8 mouse cellular contexts compared by ENCODE assay signal in the genomic region with DNA sequence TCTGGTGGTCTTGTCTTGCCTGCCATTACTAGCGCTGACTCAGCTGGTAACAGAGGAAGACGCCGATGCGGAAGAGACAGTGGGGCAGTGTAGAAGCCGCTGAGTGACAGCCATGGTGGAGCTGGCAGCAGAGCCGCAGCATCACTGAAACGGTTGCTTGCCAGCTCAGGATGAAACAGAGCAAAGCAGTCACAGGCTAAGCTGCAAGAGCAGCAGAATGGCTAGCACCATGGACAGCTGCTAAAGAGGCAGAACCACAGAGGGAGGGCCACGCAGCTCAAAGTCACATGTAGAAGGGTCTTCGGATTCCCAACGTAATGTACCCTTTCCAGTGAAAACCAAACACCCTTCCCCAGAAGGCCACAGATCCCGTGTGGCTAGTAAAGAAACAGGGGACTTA.
DNase-seq lines count a peak whose midpoint lies in the region; TF ChIP-seq lines count a peak whose summit lies in the region.

No protein-coding gene starts in this region.

- no peaks in the 10 kb centered on the region for H3K36me3 ChIP-seq in limb, embryonic 10.5 days

- no peak for TF ChIP-seq CTCF in gastrocnemius, adult 2 months (IDR thresholded peaks at IDR 0.05)

- intact Hi-C loops in gastrocnemius, adult 2 months (cut with DNase I) = no loop called here

- no peaks in the 10 kb centered on the region for H3K27me3 ChIP-seq in limb, embryonic 10.5 days (ENCODE audit: low read depth, poor library complexity, severe bottlenecking)

- no peak overlapping the region for H3K4me3 ChIP-seq in limb, embryonic 10.5 days
- H3K4me3 ChIP-seq in gastrocnemius, adult 2 months = no peak overlapping the region

- 33% methylated on average over 11 of the region's 11 CpGs for WGBS in limb, embryonic 10.5 days

- peak; percentile 49 for DNase-seq in adrenal gland, postnatal 10 days
- DNase-seq in adrenal gland, adult 8-10 months = no peak
- peak; percentile 23 to 40 for DNase-seq in layer of hippocampus, postnatal 10 days (ENCODE audit: low spot score in 2 of 2)
- DNase-seq in layer of hippocampus, adult 9-11 months = no peak
- DNase-seq in R1 (ENCODE audit: low read depth, low spot score) = peak; percentile 66
- DNase-seq in limb, embryonic 10.5 days (ENCODE audit: low spot score) = peak; percentile 63
- no peak for DNase-seq in gastrocnemius, adult 2 months
- no peak for DNase-seq in left cerebral cortex, adult 8-10 months (ENCODE audit: low spot score in 2 of 2)

- H3K9me3 ChIP-seq in limb, embryonic 10.5 days (replicated peaks) = no peaks in the 10 kb centered on the region

- no peaks in the 10 kb centered on the region for H3K4me1 ChIP-seq in limb, embryonic 10.5 days

- no peak overlapping the region for H3K27ac ChIP-seq in limb, embryonic 10.5 days
- no peak overlapping the region for H3K27ac ChIP-seq in gastrocnemius, adult 2 months

Comparison
In these comparisons a context has a peak if more than half of its experiments do, and no peak if none do; other contexts are left out.
1. DNase-seq: peak in adrenal gland, postnatal 10 days (single experiment), layer of hippocampus, postnatal 10 days (2 of 2), R1 (single experiment) and limb, embryonic 10.5 days (single experiment); none in adrenal gland, adult 8-10 months (single experiment), layer of hippocampus, adult 9-11 months (single experiment), gastrocnemius, adult 2 months (single experiment) and left cerebral cortex, adult 8-10 months (0 of 2).